Mouse (Mus musculus) embryo, embryonic 10.5 days (tissue): Measurements from ENCODE around the gene Bloc1s1.

Experiments
- DNase-seq: peaks from one replicate; pipeline ENCODE4 v3.0.0-alpha.2; 2015; ENCODE audit warnings: low spot score

The Bloc1s1 gene

DNA sequence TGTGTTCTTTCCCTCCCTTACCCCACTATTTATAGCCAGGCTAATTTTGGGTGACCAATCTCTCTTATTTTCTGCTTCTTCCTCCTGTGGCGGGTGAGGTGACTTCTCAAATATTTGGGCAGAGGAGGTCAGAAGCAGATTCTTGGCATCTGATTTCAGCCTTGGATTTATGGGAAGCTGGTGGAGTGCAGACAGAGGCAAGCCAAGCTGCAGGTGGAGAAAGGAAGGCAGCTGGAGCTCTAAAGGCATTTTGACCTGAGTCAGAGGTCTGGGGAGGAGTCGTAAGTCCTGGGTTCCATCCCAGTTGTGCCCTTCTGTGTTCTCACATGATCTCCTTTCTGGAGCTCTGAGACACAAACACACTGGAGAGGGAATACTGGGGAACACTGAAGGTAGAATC, 7.6 kb upstream of the Bloc1s1 start:
- no peak for DNase-seq

DNA sequence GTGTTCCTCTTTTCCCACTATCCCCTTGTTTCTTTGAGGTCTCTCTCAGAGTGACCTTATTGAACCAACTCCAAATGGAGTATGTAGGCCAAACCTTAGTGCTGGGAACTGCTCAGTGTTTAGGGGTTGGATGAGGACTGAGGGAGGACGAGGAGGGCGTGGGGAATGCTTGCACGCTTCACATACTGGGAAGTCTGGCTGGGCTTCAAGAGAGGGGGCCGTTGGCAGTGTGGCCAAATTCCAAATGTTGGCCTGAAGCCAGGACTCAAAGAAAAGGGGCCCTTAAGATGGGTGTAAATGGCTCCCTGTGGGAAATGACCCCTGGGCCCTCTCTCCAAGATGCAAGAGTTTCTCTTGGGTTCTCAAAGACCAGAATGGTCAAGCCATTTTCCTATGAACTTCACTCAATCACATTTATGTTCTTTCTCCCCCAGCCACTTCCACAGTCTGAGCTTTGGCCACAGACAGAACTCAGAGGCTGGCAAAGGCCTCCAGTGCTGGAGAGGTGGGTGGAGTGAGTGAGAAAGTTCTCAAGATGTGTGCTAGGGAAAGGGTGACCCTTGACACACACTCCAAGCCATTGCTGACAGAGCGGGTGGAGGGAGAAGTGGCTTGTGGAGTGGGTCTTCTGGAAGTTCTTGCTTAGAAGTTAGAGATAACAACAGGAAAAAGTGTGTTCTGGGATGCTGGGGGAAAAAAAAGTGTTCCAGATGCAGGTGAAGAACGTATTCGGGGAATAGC, 6.0 kb upstream of the Bloc1s1 start:
- DNase-seq = no peak

DNA sequence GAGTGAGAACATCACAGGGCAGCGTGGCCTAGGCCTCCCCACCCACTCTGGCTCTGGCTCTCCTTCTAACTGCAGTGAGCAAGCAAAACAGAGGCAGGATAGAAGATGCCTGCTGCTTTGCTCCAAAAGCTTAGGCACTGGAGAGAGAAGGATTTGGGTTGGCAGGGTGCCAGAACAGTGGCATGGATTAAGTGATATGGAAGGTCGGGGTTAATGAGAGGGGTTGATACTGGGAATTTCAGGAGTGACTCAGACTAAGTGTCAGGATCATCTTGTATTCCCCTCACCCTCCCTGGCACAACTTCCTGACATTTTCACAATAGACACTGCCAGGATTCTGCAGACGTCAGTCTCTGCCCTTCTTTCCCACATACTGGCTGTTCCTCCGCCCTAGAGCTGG, 4.5 kb upstream of the Bloc1s1 start:
- DNase-seq = no peak

DNA sequence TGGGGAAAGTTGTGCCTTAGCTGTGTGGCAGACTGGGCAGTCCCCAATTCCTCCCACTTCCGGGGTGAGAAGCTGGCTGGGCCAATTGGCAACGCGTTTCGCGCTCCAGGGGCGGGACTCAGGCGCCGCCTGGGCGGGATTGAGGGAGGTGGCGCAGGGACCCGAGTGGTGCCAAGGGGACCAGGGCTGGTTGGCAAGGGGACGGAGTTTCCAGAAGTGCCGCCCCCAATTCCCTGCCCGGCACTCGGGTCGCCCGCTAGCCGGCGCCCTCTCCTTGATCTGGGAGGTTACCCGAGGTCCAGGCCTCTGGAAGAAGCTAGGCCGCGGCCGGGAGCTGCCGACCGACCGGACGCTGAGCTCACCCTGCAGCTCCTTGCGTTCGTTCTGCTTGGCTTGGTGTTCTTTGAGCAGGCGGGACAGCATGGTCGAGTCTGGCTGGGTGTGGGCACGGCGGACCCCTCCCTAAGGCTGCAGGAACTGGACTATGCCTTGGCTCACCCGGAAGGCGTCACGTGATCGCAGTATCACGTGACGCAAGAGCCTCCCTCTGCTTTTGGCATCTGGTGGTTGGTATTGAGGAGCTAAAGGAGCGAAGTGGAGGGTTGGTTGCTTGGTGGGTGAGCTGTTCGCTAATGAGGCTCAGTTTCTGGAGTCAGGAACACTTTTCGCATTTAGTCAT, 683 bp downstream of the Bloc1s1 start:
- peak; percentile 96 for DNase-seq

DNA sequence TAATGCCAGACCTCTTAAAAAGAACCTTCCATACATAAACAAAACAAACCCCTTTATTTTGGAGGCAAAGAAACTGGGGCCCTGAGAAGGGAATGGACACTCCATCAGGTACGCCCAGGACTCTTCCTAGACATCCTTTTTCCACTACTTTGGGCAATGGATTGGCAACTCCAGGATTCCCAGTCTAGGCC, 1.1 kb downstream of the Bloc1s1 start, which contains the start of gene Rdh5:
Gene Rdh5 (minus strand): TSS at position 67 of the 191 bp plus-strand sequence.
- no peak for DNase-seq

DNA sequence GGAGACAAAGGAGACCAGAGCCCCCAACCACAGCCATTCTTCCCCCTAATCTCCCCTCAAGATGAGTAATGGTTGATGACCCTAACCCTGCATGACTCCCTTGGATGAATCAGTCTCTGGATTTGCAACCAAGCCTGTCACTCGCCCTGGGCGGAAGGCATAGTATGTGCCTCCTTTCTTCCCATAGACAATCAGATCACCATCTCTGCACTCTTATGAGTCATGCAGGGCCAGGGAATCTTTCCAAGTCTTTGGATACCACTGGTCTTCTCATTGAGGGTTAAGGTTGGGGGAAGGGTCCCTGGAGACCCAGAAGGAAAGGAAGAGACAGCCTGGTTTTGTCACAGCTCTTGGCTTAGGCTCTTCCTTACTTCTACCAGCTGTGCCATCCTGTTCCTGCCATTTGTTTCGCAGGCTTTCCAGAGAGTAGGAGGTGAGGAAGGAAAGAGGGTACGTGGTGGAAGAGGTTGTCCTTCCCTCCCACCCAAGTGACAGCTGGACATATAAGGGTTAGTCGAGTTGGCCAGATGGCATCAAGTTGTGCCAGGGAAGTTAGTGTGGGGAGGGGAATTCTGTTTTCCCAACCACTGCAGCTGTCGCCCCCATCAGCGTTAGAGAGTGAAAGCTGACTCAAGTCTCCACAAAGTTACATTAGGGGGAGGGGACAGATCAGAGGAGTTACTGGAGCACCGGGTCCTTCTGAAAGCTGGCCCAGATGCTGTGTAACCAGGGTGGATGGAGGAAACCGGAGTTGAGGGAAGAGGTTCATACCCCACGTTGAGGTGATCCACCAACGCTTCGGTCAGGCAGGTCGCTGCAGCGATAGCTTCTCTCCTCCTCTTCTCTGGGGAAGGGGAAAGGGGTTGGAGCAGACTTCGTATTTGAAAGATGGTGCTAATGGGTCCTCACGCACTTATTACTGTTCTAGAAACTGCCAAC, 1.7 kb downstream of the Bloc1s1 start:
- DNase-seq = no peak

DNA sequence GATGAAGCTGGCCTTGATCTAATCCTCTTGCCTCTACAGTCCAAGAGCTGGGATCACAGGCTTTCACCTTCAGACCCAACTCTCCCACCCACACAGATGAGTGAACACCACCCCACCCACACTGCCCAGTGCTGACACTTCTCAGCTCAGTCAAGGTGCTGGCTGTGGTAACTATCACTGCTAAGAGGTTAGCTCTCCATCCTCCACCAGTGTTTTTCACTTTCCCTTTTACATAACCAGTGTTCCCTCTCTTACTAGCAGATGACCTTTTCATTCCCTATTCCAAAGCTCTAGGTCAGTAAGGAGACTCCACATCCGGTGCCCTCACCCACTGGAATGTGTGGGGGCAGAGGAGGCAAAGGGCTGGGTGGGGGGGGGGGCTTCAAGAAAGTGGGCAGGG, 2.6 kb downstream of the Bloc1s1 start:
- no peak for DNase-seq

DNA sequence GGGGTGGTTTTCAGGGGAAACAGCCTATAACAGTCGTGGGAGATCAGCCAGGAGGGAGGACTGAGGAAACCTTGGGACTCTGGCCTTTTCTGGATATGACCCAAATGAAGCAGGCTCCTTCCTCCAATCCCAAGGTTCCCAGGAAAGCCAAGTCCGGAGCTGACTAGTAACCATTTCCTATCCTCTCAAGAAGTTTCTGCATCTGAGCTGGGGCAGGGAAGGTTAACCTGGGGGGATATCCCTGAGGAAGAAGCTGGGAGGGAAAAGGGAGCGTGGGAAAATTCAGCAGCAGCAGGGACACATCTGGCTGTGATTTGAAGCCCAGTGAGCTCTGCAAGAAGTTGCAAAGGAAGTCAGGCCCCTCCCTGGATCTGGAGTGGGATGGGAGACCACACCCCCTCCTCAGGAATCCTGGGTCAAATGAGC, 3.1 kb downstream of the Bloc1s1 start:
- DNase-seq = peak; percentile 40

DNA sequence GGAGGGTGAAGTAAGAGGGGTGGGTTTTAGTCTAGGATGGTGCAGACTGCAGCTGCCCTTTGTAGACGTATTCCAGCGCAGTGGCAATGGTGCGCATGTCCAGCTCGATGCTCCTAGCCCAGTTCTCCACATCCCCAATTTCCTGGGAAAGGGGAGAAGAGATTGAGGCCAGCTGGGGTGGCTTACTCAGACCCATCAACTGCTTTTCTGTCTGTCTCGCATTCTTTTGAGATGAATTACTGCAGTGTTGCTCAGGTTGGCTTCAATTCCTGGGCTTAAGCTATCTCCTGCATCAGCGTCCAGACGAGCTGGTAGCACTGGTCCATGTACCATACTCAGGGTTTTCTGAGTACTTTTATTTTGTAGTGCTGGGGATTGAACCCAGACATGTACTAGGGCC, 3.9 kb downstream of the Bloc1s1 start:
- no peak for DNase-seq

DNA sequence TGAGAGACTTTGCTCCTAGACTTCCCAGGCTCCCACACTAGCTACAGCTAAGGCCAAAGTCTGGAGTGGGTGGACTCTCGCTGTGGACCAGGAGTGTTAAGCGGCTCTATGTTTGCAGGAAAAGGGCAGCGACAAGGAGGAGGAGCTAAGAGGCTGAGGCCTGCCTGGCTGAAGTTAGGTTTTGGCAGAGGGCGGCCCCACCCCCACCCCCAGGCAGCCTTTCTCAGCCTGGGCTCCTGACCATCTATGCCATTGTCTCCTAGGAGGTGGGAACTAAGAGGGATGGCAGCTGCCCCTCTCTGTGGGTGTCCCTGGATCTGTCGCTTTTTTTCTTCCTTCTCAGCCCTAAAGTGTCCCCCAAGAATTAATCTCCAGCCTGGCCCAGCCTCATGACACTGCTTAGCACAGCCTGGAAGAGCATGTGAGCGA, 4.6 kb downstream of the Bloc1s1 start:
- DNase-seq = no peak

DNA sequence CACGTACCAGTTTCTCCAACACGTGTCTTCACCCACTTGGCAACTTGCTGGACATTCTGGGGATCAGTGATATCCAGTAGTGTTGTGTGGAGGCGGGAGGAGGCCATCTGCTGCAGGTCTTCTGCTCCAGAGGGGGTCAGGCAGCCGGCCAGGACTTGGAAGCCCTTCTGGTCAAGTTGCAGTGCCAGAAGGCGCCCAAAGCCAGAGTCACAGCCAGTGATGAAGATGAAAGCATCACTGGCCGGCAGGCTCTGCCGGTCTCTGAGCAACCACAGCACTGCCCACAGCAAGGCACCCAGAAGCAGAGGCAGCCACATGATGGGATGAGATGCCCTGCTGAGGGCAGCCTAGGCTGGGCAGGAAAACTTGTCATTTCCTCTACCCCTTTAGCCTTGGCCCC, 5.6 kb downstream of the Bloc1s1 start:
- DNase-seq = no peak

DNA sequence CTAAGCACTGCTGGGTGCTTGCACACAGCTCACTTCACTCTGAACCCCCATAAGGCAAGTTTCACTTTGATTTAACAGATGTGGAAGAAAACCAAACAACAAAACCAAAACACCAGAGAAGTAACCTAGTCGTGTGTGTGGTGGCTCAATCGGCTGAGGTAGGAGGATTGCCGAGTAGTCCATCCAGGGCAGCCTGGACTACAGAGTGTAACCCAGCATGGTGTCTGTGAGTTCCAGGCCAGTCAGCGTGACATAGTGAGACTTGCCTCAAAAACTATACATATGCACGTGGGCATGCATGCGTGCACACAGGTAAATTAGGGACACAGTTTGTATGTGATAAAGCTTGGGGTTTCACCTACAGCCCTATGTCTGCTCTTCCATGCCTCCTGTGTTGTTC, 6.4 kb downstream of the Bloc1s1 start:
- DNase-seq = no peak

DNA sequence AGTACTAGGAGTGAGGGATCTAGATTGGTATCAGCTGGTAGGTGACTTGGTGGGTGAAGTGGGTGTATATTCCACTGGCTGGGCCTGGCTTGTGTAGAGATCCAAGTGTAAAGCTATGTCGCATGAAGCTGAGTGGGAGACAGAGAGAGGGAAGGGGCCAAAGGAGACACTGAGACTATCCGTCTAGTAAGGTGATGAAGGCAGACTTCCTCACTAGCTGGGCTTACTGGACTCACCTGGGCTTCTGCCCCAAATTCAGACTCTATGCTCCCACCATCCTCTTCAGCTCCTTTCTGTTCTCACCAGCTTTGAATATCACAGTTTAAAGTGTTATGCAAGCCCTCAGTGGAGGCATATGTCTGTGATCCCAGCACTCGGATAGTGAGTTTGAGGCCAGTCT, 7.2 kb downstream of the Bloc1s1 start:
- DNase-seq = no peak

DNA sequence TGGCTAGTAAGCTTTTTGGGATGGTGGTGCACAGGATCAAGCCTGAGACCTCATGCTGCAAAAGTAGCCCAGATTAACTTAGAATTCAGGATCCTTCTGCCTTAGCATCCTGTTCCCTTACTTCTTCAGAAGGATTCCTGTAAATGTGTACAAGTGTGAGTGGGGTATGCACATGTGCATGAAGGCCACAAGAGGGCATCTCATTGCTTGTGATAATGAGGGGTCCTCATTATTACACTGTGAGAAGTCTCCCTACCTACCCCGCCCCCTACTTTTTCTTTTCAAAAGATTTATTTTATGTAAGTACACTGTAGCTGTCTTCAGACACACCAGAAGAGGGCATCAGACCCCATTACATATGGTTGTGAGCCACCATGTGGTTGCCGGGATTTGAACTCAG, 8.3 kb downstream of the Bloc1s1 start:
- DNase-seq = no peak

DNA sequence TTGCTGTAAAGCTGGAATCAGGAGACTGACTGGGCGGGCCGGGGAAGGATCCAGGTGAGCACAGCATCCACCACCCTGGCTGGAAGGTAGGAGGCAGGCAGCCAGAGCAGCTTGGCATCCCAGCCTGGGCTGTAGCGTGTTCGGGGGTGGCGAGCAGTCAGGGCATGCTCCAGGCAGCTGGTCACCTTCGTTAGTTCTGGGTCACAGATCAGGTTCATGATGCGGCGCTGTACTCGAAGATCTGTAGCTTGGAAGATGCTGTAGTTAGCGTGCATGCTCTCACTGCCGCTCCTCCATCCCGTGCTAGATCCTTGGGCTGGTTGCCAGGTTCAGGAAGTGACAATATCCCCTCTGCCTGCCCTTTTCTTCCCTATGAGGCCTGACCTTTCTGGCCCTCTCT, 10.1 kb downstream of the Bloc1s1 start:
- no peak for DNase-seq

DNA sequence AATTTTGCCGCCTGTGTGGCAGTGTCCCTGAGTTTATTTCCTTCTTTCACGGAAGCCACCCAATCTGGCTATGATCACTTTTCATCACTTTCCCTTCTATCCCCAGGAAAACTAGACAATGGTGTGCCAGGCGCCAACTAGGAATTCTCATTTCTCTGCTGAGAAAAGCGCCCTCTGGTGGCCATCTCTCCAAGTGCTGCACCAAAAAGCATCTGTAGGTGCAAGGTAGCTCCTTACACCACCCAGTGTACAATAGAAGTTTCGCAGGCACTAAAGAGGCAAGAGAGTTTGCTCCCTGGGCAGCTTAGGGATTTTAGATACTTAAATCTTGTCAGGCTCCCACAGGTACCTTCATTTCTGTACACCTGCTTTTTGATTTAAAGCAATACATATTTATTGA, 10.6 kb downstream of the Bloc1s1 start:
- DNase-seq = peak; percentile 96

DNA sequence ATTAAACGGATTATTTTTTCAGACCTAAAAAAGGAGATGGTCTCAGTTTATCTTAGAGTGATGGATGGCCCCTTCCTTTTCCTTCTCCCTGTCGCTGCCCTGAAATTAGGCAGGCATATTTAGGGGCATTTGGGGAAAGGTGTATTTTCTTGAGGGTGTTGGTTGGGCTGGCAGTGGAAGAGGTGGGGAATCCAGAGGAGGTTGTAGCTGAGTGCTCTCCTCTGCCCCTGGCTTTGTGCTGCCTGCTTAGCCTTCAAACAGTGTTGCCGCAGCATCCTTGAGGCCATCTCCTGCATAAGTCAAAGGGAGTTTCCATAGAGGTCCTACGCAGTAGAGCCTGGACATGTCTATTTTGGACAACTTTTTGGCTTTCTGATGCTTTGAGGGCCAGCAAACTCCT, 11.0 kb downstream of the Bloc1s1 start:
- no peak for DNase-seq

DNA sequence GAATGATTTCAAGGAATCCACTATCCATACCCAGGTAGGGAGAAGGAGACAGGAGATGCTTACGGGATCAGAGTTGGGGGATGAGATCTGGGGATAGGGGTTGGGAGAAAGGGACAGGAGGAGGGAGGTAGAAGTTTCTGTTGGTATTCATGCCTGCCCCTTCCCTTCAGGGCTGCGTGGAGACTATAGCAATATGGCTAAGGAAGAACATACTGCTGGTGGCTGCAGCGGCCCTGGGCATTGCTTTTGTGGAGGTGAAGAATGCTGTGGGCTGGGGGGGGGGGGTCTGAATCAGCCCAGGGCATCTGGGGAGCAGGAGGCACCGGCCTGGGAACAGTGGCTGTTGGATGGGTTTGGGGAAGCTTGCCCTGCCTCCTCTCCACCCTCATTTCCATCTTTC, 11.6 kb downstream of the Bloc1s1 start:
- DNase-seq = no peak

DNA sequence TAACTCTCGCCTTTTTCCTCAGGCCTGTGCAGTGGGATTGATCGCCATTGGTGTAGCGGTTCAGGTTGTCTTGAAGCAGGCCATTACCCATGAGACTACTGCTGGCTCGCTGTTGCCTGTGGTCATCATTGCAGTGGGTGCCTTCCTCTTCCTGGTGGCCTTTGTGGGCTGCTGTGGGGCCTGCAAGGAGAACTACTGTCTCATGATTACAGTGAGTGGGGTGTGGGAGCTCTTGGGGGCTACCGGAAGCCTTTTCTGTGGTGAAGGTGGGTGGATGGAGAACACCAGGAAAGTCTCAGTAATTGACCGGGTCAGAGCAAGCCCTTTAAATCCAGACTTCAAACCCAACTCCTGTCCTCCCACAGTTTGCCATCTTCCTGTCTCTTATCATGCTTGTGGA, 12.4 kb downstream of the Bloc1s1 start:
- no peak for DNase-seq

DNA sequence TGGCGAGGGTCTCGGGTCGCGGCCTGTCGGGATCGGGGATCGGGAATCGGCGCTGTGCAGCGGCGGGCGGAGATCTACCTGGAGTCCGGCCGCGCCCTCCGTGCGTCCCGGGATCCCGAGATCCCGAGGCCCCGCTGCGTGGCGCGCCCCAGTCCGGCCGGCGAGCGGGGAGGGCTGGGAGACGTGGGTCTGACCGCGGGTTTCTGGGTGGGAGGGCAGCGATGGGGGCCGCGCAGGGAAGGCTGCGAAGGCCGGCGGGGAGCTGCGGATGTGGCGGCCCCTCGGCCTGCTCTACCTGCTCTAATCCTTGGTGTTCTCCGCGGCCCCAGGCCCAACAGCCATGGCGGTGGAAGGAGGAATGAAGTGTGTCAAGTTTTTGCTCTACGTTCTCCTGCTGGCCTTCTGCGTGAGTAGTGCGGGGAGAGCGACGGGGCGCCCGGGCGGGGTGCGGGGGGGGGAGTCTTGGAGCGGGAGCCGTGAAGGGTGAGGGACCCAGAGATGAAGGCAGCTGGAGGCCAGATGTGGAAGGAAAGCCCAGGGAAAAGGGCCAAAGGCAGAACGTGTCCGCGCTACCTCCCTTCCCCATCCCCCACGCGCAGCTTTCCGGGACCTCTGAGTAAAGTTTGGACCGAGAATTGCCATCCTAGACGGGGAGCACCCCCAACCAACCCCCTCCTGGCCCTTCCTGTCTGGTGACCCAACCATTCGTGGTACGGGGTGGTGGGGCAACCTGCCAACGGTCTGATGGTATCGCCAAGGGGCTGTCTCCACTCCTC, 13.6 kb downstream of the Bloc1s1 start:
- peak; percentile 62 for DNase-seq

DNA sequence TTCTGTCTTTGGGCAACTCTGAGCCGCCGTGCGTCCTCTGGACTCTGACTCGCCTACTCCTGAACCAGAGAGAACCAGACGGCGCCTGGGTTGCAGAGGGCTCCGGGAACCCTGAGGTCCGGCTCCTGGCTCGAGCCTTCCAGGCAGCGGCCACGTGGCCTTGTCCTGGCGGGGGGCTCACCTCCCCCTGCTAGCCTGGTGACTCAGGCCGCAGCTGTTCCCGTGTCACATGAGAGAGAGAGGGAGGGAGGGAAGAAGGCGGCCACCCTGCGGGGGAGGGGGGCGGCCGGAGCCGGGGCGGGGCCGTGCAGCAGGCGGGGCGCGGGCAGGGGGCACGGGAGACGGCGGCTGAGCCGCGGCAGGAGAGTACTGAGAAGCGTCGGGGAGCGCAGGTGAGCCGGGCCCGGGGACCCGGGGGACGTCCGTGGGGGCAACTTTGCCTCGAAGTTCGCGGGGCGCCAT, 14.2 kb downstream of the Bloc1s1 start:
- DNase-seq = peak; percentile 90

DNA sequence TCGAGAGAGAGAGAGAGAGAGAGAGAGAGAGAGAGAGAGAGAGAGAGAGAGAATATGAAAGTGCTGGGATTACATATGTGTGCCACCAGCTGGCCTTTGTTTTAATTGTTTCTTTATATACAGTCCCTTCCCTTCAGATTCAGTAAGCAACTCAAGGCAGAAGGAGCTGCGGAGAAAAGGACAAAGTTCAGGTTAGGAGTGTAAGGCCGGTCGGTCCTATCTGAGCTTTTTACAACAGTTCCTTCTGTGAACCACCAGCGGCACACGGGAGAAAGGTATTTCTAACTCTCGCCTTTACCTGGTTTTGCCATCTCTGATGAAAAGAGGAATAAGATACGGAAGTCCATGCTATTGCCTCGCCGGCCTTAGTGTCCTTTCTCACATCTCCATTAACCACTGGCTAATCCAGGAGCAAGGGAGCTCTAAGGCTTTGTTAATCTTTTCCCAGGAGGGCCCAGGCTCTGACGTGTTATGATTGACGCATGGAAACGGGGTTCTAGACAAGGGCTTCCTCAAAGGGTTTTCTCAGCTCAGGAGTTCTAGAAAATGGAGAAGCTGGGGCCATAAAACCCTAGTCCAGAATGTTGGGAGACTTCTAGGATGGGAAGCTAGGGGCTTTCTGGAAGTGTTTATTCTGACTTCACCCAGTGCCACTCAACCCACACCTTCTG, 14.9 kb downstream of the Bloc1s1 start:
- DNase-seq = peak; percentile 54
